Mouse (Mus musculus): ENCODE results near the gene Syna.

The Syna gene

GRCm38 (mm10) chr5:134560071-134560449 lies at the start of gene Syna:
Gene Syna, minus strand, starts transcription at chr5:134560171.
- DNase-seq (ENCODE audit: low spot score), result no peak

GRCm38 (mm10) chr5:134607121-134607520 lies 47.1 kb upstream of the Syna start:
- DNase-seq (ENCODE audit: low spot score), result no peak

- no peak for DNase-seq (ENCODE audit: low spot score)
Measured at GRCm38 (mm10) chr5:134606314-134606713, 46.3 kb upstream of the Syna start.

- no peak for DNase-seq (ENCODE audit: low spot score)
Measured at GRCm38 (mm10) chr5:134604376-134604775, 44.4 kb upstream of the Syna start.

- no peak for DNase-seq (ENCODE audit: low spot score)
Measured at GRCm38 (mm10) chr5:134597711-134598110, 37.7 kb upstream of the Syna start.

- no peak for DNase-seq (ENCODE audit: low spot score)
Measured at GRCm38 (mm10) chr5:134593093-134593492, 33.1 kb upstream of the Syna start.

- DNase-seq (ENCODE audit: low spot score), result no peak
Measured at GRCm38 (mm10) chr5:134592026-134592581, 32.1 kb upstream of the Syna start.

GRCm38 (mm10) chr5:134589900-134590299 lies 29.9 kb upstream of the Syna start:
- no peak for DNase-seq (ENCODE audit: low spot score)

GRCm38 (mm10) chr5:134584798-134585197 lies 24.8 kb upstream of the Syna start:
- DNase-seq (ENCODE audit: low spot score), result no peak

GRCm38 (mm10) chr5:134583884-134584213 lies 23.9 kb upstream of the Syna start:
- DNase-seq (ENCODE audit: low spot score), result no peak

GRCm38 (mm10) chr5:134583006-134583883 lies 23.3 kb upstream of the Syna start:
- no peak for DNase-seq (ENCODE audit: low spot score)

- DNase-seq (ENCODE audit: low spot score), result peak; percentile 97
Measured at GRCm38 (mm10) chr5:134582221-134582907, 22.4 kb upstream of the Syna start.

GRCm38 (mm10) chr5:134581146-134581545 lies 21.2 kb upstream of the Syna start, which contains the start of gene Rfc2:
Gene Rfc2, plus strand, starts transcription at chr5:134581366.
- DNase-seq (ENCODE audit: low spot score), result no peak

GRCm38 (mm10) chr5:134579135-134579534 lies 19.2 kb upstream of the Syna start:
- no peak for DNase-seq (ENCODE audit: low spot score)

- peak; percentile 39 for DNase-seq (ENCODE audit: low spot score)
Measured at GRCm38 (mm10) chr5:134577534-134577933, 17.6 kb upstream of the Syna start.

GRCm38 (mm10) chr5:134576517-134577220 lies 16.7 kb upstream of the Syna start:
- no peak for DNase-seq (ENCODE audit: low spot score)

- no peak for DNase-seq (ENCODE audit: low spot score)
Measured at GRCm38 (mm10) chr5:134575833-134576232, 15.9 kb upstream of the Syna start.

- no peak for DNase-seq (ENCODE audit: low spot score)
Measured at GRCm38 (mm10) chr5:134572508-134573214, 12.7 kb upstream of the Syna start.

- DNase-seq (ENCODE audit: low spot score), result peak; percentile 34
Measured at GRCm38 (mm10) chr5:134571730-134572507, 11.9 kb upstream of the Syna start.

- no peak for DNase-seq (ENCODE audit: low spot score)
Measured at GRCm38 (mm10) chr5:134568964-134569491, 9.1 kb upstream of the Syna start.

- no peak for DNase-seq (ENCODE audit: low spot score)
Measured at GRCm38 (mm10) chr5:134568030-134568429, 8.1 kb upstream of the Syna start.

All from urinary bladder, postnatal 25 days (tissue).